Mouse (Mus musculus) ZHBTc4 (cell line): ENCODE data around the gene Zfp398.

Experiments
- DNase-seq: peaks from one replicate; pipeline ENCODE4 v3.0.0-alpha.2; 2011; ENCODE audit warnings: low read depth, low spot score

The Zfp398 gene

DNA sequence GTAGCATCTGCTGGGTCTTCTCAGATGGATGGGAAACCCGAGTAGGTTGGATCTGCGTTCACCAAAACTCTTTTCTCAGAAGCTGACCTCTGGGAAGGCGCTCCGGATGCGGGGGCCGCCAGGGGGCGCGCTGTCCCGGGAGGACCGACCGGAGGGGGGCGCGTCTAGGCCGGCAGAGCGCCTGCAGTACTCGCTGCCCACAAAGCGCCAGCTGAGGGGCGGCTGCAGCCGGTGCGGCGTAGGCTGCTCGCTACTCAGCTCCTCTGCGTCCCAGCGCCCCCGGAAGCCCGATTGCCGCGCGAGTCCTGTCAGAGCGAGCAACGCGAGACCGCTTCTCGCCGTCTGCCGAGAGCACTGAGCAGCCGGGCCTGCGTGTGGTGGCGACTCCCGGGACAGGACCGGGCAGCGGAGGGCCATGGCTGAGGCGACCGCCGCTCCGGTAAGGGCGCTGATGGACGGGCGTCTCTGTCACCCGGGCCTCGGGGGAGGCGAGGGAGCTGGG lies at the start of gene Zfp398:
Zfp398 (plus strand) TSS at position 180 of the 502 bp plus-strand sequence.
- peak; percentile 98 for DNase-seq

DNA sequence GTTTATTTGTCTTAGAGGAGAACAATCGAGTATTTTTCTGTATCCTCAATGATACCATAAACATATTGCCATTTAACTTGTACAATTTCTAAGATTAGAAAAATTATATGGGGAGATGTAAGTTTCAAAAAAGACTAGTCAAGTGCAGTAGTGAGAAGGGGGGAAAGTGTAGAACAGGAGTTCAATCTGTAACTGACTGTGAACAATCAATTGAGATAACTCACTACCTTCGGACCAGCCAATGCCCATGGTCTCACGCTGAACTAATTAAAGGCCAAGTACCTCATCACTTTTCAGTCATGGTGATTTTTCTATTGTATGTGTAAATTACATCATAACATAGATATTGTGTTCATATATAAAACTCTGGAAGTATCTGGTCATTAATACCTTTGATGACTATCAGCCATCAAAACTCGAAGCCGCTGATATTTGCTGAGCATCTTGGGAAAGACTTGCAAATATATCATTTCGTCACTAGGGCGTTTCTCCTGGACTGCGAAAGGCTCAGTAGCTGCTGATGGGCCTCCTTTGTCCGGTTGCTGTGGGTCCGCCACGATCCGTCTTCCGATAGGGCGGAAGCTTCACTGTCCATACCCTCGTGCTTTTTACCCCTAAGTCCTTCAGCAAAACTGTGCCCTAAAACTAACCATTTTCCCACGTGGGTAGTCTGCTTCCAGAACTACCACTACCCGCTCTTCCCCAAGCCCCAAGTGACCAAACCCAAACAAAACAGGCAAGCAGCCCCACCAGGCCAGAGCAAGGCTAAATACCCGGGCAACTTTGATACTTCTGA lies 47.3 kb upstream of the Zfp398 start:
- DNase-seq: peak; percentile 90

DNA sequence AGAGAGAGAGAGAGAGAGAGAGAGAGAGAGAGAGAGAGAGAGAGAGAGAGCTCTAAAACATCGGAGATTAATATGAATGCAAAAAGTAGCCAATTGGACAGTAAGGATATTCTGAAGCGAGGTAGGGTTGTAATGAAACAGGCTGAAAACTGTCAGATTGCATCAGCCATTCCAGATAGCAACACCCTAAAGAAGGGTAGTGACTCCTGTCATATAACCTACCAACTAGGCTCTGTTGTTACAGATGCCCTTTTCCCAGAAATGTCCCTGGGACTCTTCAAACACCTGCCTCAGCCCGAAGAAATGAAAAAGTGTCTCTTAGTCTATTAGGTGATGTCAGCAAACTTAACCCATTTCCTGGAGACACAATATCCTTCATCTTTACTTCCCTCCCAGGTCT lies 46.6 kb upstream of the Zfp398 start:
- no peak for DNase-seq

DNA sequence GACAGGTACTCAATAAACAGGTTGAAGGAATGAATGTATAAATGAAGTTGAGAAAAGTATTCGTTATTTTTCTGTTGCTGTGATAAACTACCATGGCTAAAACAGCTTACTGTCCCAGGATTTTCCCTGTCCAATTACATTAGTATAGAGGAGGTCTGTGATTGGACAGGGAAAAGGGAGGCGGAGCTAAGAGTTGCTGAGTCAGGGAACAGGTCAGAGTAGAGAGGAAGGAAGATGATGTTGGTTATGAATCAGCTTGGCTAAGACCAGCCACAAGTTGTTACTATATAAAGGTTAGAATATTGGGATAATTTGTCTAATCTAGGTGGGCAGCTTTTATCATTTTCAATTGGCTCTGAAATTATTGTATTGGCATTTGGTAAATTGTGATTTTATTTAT lies 44.7 kb upstream of the Zfp398 start:
- DNase-seq: peak; percentile 75

DNA sequence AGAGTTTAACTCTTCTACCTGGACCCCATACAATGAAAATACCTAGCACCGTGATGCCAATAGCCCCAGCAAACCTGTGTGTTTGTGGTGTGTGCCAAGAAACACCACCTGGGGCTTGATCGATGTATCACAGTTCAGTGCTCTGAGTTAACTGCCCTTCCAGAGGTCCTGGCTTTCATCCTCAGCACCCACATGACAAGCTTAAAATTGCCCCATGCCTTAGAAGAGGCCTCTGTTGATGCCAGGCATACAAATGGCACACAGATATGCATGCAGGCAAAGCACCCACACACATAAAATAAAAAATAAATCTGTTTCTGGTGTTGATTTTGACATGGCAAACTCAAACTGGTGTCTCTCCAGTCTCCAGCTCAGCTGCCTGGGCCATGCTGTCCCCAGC lies 42.9 kb upstream of the Zfp398 start:
- no peak for DNase-seq

DNA sequence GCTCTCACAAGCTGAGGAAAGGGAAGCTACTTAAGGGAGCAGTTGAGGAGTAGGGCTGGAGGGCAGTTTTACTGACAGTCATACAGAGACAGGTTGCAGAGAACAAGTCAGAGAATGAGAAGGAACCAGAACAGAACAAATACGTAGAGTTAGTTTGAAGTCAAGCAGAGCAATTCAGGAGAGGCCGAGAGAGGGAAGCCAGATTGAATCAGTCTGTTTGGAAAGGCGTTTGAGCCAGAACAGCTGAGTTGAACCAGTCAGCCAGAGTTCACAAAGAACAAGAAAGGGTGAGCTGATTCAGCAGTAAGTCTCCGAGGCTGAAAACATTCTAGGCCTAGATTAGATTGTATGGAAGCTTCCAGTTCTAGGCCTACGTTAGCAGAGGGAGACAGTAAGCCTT lies 42.2 kb upstream of the Zfp398 start:
- DNase-seq: no peak

DNA sequence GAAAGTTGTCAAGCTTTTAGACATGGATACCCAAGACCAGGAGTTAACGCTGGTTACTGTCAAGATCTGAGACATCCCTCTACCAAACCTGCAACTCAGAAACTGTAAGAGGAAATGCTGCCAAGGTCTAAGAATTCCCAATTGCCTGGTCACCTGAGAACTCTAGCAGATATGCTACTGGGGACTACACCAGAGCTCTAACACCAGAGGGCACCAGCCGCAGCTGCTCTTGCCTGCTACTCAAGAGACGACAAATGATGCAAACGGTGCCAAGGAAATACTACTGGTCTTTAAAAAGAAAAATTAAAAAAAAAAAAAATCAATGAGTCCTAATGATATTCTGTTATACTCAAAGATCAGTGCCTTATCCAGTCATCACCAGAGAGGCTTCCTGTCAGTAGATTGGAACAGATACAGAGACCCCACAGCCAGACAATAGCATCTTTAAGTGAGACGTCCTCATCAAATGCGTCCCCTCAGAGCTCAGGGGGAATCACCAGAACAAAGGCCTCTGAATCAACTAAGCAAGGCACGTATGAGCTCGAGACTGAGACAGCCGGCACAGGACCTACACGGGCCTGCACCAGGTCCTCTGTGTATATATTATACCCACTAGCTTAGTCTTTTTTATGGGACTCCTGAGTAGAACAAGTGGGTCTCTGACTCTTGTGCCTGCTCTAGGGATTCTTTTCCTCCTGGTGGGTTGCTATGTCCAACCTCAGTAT lies 41.2 kb upstream of the Zfp398 start:
- DNase-seq: peak; percentile 42

DNA sequence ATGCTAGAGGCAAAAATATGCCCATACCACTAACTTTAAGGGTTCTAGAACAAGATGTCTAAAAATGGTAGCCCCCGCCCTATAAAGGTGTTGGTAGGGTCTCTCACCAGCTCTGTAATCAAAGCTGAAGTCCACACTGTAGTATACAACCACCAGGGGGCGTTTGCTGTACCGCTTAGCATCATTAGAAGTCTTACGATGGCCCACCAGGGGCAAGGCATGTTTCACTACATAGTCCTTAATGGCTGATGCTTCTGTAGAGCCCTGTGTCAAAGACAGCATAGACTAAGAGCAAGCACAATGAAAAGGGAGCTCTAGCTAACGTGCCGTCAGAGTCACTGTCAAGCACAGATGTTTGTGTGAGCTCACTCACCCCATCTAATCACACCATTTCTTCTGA lies 36.4 kb upstream of the Zfp398 start:
- peak; percentile 91 for DNase-seq

DNA sequence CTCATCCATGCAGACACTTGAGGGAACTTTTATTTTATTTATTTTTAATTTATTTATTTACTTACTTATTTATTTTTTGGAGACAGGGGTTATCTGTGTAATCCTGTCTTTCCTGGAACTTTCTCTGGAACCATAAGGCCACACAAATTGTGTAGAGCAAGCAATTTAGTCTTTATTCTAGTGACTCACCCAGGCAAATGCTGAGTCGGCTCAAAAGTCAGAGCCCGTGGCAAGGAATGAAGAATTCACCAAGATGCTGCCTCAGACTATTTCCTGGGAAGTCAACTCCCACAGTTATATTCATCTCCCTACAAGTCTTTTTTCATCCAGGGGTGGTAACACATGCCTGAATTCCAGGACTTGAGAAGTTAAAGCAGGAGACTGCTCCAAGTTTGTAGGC lies 29.9 kb upstream of the Zfp398 start:
- DNase-seq: no peak

DNA sequence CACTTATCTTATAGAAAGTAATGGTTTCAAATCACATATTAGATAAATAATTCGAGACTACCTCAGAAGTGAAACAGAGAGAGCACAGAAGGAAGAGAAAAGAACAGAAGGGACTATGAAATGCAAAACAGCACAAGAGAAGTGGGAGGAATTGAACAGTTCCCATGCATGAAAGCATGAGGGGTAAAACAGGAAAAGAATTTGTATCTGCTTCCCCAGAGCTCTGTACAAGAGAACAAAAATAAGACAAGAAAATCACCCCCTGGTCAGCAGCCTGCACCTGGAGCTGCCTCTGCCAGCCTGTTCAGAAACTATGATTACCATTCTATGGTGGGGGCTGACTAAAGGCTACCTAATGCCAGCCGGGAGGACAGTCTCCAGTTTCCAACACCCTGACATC lies 28.0 kb upstream of the Zfp398 start:
- no peak for DNase-seq

DNA sequence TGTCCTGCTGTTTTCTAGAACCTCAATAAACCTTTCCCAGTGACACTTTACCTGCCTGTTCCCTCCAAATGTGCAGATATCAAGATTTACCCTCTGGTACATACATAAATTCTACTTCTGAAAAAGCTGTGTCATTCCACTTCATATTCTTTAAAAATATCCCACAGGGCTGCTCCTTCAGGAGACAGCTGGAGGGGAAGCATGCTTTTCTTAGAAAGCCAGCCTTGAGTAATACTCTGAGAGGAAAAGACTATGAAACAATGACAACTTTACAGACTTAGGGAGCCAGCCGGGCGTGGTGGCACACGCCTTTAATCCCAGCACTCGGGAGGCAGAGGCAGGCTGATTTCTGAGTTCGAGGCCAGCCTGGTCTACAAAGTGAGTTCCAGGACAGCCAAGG lies 26.9 kb upstream of the Zfp398 start:
- DNase-seq: peak; percentile 19

DNA sequence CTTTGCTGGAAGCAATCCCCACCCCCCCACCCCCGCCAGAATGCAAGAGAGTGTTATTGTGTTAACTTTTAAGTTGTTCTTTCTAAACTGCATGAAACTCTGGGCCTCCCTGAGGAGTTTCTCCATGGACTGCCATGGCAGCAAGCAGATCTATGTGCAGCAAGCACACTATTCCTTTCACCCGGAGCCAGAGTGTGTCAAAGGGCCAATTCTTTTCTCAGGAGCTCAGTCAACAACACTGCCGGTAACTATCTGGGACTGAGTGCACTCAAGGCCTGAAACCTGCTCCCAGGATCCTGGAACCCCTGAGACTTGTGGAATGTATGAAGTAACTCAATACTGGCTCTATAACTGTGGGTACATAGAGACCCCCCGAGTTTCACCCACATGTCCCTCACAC lies 26.4 kb upstream of the Zfp398 start:
- DNase-seq: no peak

DNA sequence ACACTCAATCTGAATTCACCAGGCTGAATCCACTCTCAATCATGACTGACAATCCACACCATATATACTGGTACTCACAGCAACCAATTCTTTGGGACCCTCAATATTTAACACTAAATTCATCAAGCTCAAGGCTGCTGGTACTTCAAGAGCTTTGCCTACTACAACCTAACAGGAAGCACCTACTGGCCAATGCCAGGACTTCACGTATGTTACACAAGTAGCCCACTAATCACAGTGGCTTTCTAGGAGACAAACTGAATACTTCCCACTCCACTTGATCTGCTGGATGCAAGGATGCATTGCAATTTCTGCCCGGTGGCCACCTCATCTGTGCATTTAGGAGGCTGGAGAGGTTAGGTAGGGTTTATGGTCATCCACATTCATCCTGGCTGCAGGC lies 25.3 kb upstream of the Zfp398 start:
- peak; percentile 33 for DNase-seq

DNA sequence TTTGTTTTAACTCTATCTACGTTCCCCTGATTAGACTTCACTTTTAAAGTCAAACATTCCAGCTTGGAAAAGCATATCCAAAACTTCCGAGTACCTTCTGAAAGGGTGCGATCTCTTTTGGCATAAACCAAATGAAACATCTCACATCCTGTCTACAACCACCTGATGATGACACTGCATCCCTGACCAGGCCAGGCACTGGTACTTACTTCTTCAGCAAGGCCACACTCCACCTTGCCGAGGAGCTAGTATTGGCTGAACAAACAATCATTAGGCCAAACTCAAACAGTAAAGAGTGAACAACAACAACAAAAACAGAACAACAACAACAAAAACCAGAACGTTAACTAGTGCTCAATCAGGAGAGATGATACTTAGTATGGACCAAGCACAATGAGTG lies 24.1 kb upstream of the Zfp398 start:
- no peak for DNase-seq

DNA sequence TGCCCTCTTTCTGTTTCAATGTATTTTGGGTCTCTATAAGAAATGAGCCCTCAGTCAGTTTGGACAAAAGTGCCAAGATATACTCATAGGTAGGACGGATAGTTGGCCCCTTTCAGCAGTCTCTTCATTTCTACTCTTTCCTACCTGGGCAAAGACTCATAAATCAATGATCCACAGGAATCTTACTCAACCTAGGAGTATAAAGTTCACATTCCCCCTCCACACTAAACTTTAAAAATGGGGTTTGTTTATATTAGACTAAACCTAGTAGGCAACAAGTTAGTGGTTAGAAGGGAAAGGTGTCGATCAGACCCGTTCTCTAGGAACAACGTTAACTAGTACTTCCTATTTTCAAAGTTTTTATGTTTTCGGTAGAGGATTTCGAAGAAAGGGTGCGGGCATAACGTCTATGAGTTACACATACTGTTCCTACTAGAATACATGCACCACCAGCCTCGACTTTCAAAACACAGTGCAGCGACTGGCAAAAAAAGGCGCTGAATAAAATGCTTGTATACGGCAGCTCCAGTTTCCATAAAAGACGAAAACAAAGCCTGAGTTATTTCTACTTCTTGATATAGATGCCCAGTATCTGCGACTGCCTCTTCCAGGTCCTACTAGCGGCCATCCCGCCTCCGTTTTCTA lies 23.1 kb upstream of the Zfp398 start:
- DNase-seq: no peak

DNA sequence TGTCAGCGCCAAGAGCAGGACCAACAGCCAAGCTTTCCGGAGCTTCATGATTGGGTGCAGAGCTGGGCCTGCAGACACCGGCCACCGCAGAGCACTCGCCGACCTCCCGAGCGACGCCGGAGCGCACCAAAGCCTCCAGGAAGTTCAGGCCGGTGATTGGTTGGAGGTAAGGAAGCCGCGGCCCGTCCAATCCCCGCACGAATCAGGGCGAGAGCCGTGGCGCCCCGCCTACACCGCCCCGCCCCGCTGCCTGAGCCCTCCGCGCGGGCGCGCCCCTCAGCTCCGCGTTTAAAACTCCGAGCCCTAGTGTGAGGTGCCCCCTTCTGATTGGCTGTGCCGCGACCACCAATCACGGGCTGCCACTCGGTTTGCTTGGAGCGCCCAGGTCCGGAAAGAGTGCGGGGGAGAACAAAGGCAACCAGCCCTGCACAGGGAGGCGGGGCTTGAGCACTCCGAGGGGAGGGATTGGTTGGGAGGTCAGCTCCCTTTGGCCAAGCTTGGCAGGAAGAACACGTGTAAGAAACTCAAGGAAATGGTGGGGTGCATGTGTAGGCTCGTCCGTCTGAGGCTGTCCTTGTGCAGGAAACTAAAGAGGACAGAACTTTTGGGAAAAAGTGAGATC lies 22.1 kb upstream of the Zfp398 start, which contains the start of gene Pdia4:
Pdia4 (minus strand) TSS at position 174 of the 622 bp plus-strand sequence.
- DNase-seq: peak; percentile 100

DNA sequence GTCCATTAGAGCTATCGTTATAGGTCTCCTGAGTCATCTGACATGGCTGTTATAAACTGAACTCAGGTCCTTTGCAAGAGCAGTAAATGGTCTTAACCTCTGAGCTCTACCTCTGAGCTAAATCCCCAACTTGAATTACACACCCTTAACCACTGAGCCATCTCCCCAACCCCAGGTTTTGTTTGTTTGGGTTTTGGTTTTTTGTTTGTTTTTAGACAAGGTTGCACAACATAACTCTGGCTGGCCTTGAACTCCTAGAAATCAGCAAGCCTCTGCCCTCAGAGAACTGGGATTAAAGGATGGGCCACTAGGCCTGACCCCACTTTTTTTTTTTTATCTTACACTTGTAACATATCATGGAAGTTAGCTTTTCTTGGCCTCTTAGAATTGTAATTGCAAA lies 19.3 kb upstream of the Zfp398 start:
- no peak for DNase-seq

DNA sequence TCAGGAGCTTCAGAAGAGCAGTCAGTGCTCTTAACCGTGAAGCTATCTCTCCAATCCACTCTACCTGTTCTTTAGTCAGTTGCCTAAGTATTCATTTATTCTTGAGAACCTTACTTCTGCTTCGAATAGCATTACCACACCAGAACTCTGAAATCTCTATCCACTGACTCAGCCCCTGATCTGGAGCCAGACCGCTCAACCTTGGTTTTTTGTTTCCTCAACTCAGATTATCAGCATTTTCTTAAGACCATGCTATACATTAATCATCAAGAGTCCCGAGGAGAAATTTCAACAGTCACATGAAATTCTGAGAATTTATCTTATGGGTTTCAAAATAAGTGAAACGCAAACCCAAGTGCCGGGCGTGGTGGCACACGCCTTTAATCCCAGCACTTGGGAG lies 16.7 kb upstream of the Zfp398 start:
- DNase-seq: no peak

DNA sequence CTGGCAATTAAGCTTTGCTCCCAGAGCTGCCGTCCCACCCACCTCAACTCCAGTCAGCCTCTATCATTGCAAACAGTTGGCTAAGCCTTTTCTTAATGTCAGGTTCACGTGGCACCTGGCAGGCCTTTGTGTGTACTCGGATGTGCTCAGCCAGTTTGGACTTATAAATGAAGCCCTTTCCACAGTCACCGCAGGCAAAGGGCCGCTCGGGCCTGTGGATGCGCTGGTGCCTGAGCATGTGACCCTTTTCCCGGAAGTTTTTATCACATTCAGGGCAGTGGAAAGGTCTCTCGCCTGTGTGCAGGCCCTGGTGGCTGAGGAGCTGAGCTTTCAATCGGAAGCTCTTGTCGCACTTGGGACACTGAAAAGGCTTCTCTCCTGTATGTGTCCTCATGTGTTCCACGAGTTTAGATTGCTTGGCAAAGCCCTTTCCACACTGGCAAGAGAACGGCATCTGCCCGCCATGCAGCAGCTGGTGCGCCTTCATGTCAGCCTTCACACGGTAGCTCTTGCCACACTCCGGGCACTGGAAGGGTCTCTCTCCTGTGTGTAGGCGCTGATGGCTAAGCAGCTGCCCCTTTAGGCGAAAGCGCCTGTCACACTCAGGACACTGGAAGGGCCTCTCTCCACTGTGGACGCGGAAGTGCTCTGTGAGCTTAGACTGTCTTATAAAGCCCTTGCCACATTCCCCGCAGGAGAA lies 15.7 kb upstream of the Zfp398 start:
- peak; percentile 67 for DNase-seq

DNA sequence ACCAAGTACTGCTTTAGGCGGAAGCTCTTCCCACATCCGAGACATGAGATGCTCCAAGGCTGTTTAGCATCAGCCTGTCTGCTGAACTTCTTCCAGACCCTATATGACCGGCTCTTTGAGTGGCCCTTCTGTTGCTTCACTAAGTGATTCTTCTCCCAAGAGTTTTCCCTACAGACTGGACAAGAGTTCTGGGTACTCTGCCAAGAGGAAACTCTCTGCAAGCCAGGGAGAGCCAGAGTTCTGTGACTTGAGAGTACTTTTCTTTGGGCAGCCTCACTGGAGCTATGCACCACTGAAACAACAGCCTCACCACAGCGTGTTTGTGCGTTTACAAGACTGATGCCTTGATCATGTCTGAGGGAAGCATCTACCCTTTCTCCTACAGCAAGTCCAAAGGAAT lies 14.2 kb upstream of the Zfp398 start:
- DNase-seq: no peak

DNA sequence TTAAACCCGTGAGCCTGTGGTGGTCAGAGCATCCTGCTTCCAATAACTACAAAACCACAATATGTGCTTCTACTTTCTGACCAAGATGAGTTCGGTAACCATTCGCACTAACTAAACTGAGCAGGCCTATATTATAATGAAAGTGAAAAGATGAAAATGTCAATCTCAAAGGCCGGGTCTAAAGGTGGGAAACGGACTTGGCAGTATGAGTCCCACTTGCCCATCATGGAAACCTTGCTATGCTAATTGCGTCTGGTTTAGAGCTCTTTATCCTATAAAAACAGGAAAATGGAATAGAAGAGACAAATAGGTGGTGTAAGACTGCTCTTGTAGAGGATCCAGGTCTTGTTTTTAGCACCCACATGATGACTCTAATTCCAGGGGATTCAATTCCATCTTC lies 13.7 kb upstream of the Zfp398 start:
- DNase-seq: no peak
